Mouse (Mus musculus) bone marrow macrophage, adult 2 months (primary cell): ENCODE measurements at regions not wholly inside any gene's neighbourhood (a gene's known extent, or its start where the extent isn't known, plus 50 kb on each side); places are given as distances from the start of the nearest gene placed in this dataset.

Source experiments
- CTCF ChIP-seq: IDR thresholded peaks from 2 replicates; pipeline ENCODE4 v1.5.1; 2012; ENCODE audit warnings: low read depth, mild to moderate bottlenecking, low read length, moderate library complexity
- POLR2A ChIP-seq: IDR thresholded peaks from 2 replicates; pipeline ENCODE4 v1.6.1; 2012; ENCODE audit warnings: mild to moderate bottlenecking, low read depth, low read length, borderline replicate concordance

DNA sequence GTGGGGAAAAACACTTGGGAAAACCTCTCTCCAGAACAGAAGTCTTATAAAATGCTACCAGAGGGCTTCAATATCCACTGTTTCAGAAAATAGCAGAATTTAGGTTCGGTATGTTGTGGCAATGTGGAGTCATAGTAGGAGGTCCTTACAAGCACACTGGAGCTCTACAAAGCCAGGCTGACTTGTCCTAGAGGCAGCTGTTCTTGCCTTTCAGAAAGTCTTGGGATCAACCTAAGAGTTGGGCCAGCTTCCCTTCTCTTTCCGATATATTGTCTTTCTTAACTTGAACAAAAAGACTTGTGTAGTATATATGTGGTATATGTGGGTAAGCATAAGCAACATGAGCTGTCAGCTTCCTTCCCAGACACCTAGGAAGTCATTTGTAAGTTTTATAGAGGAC, 251.8 kb upstream of the Nrp1 start:
- TF ChIP-seq POLR2A, result no peak
- TF ChIP-seq CTCF, result no peak
